Mouse (Mus musculus): ENCODE measurements at regions not wholly inside any gene's neighbourhood (a gene's known extent, or its start where the extent isn't known, plus 50 kb on each side); places are given as distances from the start of the nearest gene placed in this dataset.
"Not testable (repeated sequence)": the region's sequence is repeated elsewhere in the genome, so short reads cannot be mapped to it uniquely, and the experiment has no call there.

DNA sequence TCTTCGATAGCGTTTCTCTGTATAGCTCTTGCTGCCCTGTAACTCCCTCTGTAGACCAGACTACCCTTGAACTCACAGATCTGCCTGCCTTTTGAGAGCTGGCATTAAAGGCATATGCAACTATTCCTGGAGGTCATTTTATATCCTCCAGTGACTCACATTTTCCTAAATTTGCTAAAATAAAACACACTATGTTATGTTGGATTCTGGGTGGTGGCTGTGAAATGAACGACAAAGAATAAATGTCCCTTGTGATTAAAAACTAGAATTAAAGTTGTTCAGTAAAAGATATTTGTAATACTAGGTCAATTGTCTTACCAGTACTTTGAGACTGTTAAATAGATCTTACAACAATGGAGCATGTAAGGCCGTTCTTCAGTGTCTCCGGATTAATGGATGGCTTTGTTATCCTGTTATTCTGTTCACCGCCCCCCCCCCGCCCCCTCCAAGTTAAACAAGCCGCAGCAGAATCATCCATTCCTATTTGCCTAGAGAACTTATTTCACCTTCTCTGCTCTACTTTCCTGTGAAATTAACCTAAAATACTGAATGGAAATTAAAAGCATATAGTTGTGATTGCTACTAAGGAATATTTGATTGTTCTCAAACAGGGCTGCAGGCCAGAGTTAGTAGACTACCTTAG is 240.4 kb downstream of the Mef2c start:
- DNase-seq (ENCODE audit: low read depth, low spot score) = no peak

GRCm38 (mm10) chr13:83744981-83745555 is 241.2 kb downstream of the Mef2c start:
- peak; percentile 83 for DNase-seq (ENCODE audit: low read depth, low spot score)

- DNase-seq (ENCODE audit: low read depth, low spot score) = no peak
Measured at GRCm38 (mm10) chr13:83745961-83746360, 242.1 kb downstream of the Mef2c start.

DNA sequence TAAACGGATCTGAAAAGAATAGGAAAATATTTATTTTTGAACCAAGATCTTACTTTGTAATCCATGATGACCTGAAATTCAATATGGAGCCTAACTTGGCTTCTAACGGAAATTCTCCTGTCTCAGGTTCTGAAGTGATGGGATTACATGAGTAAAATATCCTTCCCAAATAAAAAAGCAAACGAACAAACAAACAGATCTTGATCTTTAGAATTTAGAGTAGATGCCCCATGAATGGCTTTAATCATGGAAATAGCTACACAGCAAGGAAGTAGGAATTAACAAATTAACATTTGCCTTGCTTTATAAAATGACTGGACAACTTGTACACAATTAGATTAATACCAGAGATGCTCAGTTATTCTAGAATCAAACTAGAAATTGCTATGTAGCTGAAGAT is 243.8 kb downstream of the Mef2c start:
- DNase-seq (ENCODE audit: low read depth, low spot score) = no peak

- no peak for DNase-seq (ENCODE audit: low read depth, low spot score)
Measured at GRCm38 (mm10) chr13:83749376-83750150, 245.7 kb downstream of the Mef2c start.

DNA sequence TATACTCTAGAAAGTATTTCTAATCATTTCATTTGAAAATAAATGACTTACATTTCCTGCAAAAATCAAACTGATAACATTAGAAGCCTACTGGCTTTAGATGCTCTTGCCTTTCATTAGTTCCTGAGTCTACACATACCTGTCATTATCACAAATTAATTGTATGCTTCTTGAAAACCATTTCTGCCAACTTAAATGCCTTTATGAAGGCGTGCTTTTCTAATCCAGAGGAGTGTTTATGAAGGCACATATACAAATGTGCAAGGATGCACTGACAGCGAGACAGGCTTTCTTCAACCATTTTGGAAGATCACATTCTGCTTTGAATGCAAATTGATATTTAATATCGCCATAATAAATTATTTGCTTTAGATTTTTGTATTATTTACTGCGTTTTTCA is 246.6 kb downstream of the Mef2c start:
- no peak for DNase-seq (ENCODE audit: low read depth, low spot score)

DNA sequence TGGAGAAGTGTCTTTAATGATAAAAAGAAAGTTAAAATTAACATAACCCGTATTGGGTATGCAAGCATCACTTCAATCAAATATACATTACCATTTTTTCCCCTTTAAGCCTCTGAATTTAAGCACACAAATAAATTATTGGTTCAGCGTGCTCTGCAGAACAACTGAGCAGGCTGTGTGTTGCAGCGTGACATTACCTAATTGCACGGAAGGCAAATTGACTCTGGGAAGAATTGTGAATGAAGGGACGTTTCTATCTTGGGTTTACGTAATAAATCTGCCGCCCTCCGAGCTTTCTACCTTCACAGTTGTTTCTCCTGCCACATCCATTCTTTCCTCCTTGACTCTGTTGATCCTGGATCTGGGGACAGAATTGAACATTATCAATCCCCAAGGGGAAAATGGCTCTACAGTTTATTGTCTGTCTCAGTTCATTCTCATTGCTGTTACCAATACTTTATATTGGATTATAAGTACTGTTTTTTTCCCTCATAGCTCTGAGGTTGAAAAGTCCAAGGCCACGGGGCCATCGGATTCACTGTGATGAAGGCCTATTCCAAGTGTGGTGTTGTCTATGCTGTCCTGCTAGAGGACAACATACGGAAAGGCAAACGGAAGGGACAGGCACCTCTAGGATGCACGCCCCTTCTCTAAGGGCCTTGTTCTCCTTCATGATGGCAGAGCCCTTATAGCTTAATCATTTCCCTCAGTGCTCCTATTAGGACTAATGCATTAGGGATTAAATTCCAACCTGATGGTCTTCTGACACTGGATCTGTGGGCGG is 256.7 kb downstream of the Mef2c start:
- no peak for DNase-seq (ENCODE audit: low read depth, low spot score)

DNA sequence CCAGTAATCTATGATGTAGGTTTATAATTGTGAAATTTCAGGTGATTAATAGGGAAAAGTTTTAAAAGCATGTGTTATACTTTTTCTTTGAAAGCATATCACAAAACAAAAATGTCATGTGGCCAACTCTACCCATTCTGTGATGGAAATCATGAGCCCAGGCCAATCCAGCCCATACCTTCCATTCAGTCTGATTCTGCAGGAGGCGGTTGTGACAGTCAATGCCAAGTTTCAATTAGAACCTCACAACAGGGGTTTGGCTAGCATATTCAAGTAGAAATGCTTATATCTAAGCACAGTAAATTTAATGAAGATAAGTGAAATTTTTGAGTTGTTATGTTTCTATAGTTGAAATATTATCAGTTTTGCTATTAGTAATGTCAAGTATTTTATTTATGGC is 258.6 kb downstream of the Mef2c start:
- no peak for DNase-seq (ENCODE audit: low read depth, low spot score)

DNA sequence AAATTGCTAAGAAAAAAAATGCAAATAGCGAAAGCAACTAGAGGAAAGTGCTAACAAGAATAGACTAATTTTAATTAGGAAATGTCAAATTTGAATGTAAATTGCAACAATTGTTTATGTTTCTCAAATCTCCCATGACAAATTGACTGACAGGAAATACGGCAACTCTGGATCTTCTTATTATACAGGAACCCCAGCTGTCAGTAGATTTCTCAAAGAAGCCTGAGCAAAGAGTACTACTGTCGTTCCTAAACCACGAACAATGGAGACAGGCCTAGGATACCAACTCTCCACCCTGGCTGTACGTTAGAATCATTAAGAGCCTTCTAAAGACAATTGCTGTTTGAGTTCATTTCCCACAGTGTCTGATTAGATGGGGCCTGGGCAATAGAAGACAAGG is 259.5 kb downstream of the Mef2c start:
- DNase-seq (ENCODE audit: low read depth, low spot score) = not testable (repeated sequence)

DNA sequence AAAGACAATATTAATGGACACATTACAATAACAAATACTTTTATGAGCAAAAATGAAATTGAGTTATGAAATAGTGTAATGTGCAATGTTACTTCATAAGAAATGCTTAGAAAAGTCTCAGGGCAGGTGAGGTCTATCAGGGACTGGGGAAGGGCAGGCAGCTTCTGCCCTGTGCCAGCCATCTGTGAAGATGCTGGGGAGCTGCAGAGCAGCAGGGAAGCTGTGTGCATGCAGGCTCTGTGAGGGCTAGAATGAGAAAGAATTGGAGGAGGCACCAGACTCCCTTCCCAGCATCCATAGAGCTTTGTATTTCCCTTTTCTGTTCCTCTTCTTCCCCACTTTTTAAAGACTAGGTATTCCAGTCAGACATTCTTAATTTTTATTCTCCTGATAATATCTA is 281.8 kb downstream of the Mef2c start:
- DNase-seq (ENCODE audit: low read depth, low spot score) = no peak

DNA sequence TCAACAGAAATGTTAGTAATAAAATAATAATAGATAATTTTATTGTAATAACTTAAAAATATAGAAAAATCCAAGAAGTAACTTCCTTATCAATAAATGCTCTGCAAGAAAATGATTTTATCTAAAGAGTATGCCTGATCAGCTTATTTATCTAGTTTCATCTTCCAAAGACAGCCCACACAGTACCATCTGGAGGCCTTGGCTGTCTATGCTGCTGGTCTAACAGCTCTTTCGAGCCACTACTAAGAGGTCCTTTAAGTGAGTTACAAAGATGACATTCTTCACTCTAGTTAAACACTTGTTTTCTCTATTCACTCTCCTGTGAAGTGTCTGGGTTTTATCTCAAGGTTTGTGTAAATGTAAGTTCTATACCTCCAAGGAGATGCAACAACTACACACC is 305.7 kb downstream of the Mef2c start:
- no peak for DNase-seq (ENCODE audit: low read depth, low spot score)

- DNase-seq (ENCODE audit: low read depth, low spot score) = no peak
Measured at GRCm38 (mm10) chr13:83820291-83820690, 316.5 kb downstream of the Mef2c start.

GRCm38 (mm10) chr13:83820721-83821120 is 316.9 kb downstream of the Mef2c start:
- no peak for DNase-seq (ENCODE audit: low read depth, low spot score)

- no peak for DNase-seq (ENCODE audit: low read depth, low spot score)
Measured at GRCm38 (mm10) chr13:83824926-83825325, 321.1 kb downstream of the Mef2c start.

GRCm38 (mm10) chr13:83826841-83827463 is 323.1 kb downstream of the Mef2c start:
- no peak for DNase-seq (ENCODE audit: low read depth, low spot score)

DNA sequence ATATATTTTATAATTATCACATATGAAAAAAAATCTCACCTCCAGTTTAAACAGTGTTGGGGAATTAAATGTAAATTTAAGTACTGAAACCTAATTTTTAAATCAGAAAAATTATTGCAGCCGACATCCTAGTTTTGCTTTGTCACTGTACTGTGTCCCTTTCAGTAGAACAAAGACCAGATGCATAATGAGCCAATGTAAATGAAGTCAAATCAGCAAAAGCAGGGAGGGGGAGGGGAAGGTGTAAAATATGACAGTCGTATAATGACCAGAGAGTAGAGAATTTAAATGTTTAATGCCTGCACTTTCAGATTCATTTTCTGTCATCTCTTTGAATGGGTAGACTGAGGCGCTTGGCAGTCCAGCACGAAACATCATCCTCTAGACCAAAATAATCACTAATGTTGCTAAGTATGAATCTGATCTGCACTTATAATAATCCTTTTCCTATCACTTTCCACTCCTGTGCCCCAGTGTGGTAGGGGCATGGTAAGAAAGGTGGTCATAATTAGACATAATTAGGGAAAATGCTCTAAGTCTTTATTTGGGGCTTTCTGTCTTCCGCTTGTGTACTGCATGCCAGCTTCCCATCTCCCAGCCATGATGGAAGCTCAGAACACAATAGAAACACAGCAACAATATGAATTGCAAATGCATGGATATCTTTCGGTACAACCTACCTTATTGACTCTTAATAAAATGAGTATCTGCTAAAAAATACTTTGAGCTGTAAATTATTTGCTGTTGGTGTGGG is 356.0 kb upstream of the Tmem161b start:
- DNase-seq (ENCODE audit: low read depth, low spot score) = no peak

- DNase-seq (ENCODE audit: low read depth, low spot score) = no peak
Measured at GRCm38 (mm10) chr13:83867211-83867610, 354.9 kb upstream of the Tmem161b start.

- no peak for DNase-seq (ENCODE audit: low read depth, low spot score)
Measured at GRCm38 (mm10) chr13:83867831-83868473, 354.1 kb upstream of the Tmem161b start.

DNA sequence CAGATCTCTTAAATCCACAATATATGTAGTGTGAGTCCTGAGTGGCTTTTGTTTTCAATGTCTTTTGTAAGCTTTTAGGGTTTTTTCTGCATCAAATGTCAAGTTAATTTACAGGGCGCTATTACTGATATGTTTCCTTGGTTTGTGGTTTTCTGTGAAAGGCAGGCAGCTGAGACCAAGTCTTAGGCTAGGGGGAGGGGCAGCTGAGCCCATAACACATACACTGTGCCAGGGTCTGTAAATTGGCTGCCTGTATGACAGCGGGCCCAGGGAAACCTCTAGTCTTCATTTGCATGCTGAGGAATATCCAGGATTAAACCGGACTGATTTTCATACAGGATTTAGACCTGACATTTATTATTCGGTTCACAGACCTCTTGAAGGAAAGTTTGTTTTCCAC is 353.2 kb upstream of the Tmem161b start:
- no peak for DNase-seq (ENCODE audit: low read depth, low spot score)

DNA sequence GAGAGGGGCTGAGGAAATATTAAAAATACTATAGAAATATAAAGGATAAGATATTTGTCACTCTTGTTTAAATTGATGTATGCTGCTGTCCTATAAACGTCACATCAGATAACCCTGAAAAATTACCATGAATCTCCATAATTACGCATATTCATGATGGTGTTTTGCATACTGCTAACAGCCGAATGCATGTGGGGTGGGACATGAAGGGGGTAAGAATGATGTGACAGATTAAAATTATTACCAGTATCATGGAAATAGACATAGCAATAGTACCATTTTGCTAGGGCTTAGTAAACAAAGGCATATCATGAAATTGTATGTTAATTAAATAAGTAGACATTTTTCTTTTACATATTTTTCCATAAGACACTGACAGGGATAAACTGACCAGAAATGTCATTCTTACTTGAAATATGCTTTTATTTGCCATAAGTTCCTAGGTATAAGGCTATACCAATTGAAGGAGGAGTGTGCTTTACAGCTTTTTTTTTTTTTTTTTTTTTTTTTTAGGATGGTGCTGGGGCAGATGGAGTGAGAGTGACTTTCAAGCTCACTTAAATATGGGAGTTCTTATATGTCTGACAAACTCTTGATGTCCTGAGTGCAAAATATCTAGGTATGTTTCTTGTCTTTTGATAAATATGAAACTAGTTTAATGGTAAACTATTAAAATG is 349.8 kb upstream of the Tmem161b start:
- no peak for DNase-seq (ENCODE audit: low read depth, low spot score)

Data from ES-CJ7 (cell line).